Mouse (Mus musculus): Measurements from ENCODE around the gene Cap2. TPM values are rescaled to one million over a fixed set of nuclear protein-coding genes. Genes with fewer than 3 reads are reported as not detected.

The Cap2 gene
- polyA plus RNA-seq, 1 experiment from 2014 or later = 15.2 TPM

GRCm38 (mm10) chr13:46565913-46566312 is 64.3 kb downstream of the Cap2 start:
- Histone ChIP-seq H3K9ac (ENCODE audit: low read length) (no peak overlapping the region), H3K27me3 (replicated peaks; ENCODE audit: control insufficient read depth, insufficient read depth, low read length) (no peaks in the 10 kb centered on the region), H3K36me3 (ENCODE audit: control insufficient read depth, insufficient read depth, low read length) (no peaks in the 10 kb centered on the region), H3K4me2 (ENCODE audit: low read length) (no peak overlapping the region), H3K9me3 (replicated peaks; ENCODE audit: control insufficient read depth, low read length) (no peaks in the 10 kb centered on the region), H3K4me1 (ENCODE audit: control insufficient read depth, insufficient read depth, low read length) (peaks cover 4% of the 10 kb centered on the region; the same call in 1 of the 2 replicates), H3K4me3 (ENCODE audit: low read depth, low read length) (no peak overlapping the region), H3K27ac (ENCODE audit: low read depth, low read length) (no peak overlapping the region)
- WGBS = 80% methylated on average over 5 of the region's 5 CpGs
- DNase-seq (ENCODE audit: low spot score) = no peak
- no peak for ATAC-seq

GRCm38 (mm10) chr13:46569469-46569868 is 67.8 kb downstream of the Cap2 start:
- Histone ChIP-seq H3K4me2 (ENCODE audit: low read length) (no peak overlapping the region), H3K9me3 (replicated peaks; ENCODE audit: control insufficient read depth, low read length) (no peaks in the 10 kb centered on the region), H3K36me3 (ENCODE audit: control insufficient read depth, insufficient read depth, low read length) (no peaks in the 10 kb centered on the region), H3K4me3 (ENCODE audit: low read depth, low read length) (no peak overlapping the region), H3K9ac (ENCODE audit: low read length) (no peak overlapping the region), H3K27me3 (replicated peaks; ENCODE audit: control insufficient read depth, insufficient read depth, low read length) (no peaks in the 10 kb centered on the region), H3K4me1 (ENCODE audit: control insufficient read depth, insufficient read depth, low read length) (peaks cover 18% of the 10 kb centered on the region), H3K27ac (ENCODE audit: low read depth, low read length) (no peak overlapping the region)
- DNase-seq (ENCODE audit: low spot score) = no peak
- WGBS = 93% methylated on average over 8 of the region's 8 CpGs
- no peak for ATAC-seq

- Histone ChIP-seq H3K4me2 (ENCODE audit: low read length) (peak overlapping the region; percentile 37), H3K36me3 (ENCODE audit: control insufficient read depth, insufficient read depth, low read length) (no peaks in the 10 kb centered on the region), H3K9me3 (replicated peaks; ENCODE audit: control insufficient read depth, low read length) (no peaks in the 10 kb centered on the region), H3K27me3 (replicated peaks; ENCODE audit: control insufficient read depth, insufficient read depth, low read length) (no peaks in the 10 kb centered on the region), H3K27ac (ENCODE audit: low read depth, low read length) (peak overlapping the region; percentile 78), H3K9ac (ENCODE audit: low read length) (peak overlapping the region; percentile 46), H3K4me1 (ENCODE audit: control insufficient read depth, insufficient read depth, low read length) (peaks cover 20% of the 10 kb centered on the region), H3K4me3 (ENCODE audit: low read depth, low read length) (peak overlapping the region; percentile 3; the same call in 1 of the 2 replicates)
- 5% methylated on average over 12 of the region's 12 CpGs for WGBS
- DNase-seq (ENCODE audit: low spot score) (peak; percentile 88), ATAC-seq (peak; percentile 89)
These were observed 69.5 kb downstream of the Cap2 start for GRCm38 (mm10) chr13:46571141-46571592.

- H3K4me1 ChIP-seq (ENCODE audit: control insufficient read depth, insufficient read depth, low read length) = peaks cover 20% of the 10 kb centered on the region
- no peak overlapping the region for H3K4me3 ChIP-seq (ENCODE audit: low read depth, low read length)
- H3K9me3 ChIP-seq (replicated peaks; ENCODE audit: control insufficient read depth, low read length) = no peaks in the 10 kb centered on the region
- WGBS = 61% methylated on average over 11 of the region's 11 CpGs
- H3K27ac ChIP-seq (ENCODE audit: low read depth, low read length) = peak overlapping the region; percentile 55; the same call in 1 of the 2 replicates
- H3K4me2 ChIP-seq (ENCODE audit: low read length) = no peak overlapping the region
- ATAC-seq = 0 out of 2 replicates have a peak, but pooled peaks have one; percentile 9
- H3K9ac ChIP-seq (ENCODE audit: low read length) = no peak overlapping the region
- no peaks in the 10 kb centered on the region for H3K36me3 ChIP-seq (ENCODE audit: control insufficient read depth, insufficient read depth, low read length)
- no peak for DNase-seq (ENCODE audit: low spot score)
- no peaks in the 10 kb centered on the region for H3K27me3 ChIP-seq (replicated peaks; ENCODE audit: control insufficient read depth, insufficient read depth, low read length)
These were observed 70.5 kb downstream of the Cap2 start for GRCm38 (mm10) chr13:46571961-46572647.

GRCm38 (mm10) chr13:46572648-46573163 is 71.1 kb downstream of the Cap2 start:
- Histone ChIP-seq H3K4me2 (ENCODE audit: low read length) (no peak overlapping the region), H3K27ac (ENCODE audit: low read depth, low read length) (peak overlapping the region; percentile 17; the same call in 1 of the 2 replicates), H3K27me3 (replicated peaks; ENCODE audit: control insufficient read depth, insufficient read depth, low read length) (no peaks in the 10 kb centered on the region), H3K9ac (ENCODE audit: low read length) (no peak overlapping the region), H3K4me3 (ENCODE audit: low read depth, low read length) (no peak overlapping the region), H3K9me3 (replicated peaks; ENCODE audit: control insufficient read depth, low read length) (no peaks in the 10 kb centered on the region), H3K4me1 (ENCODE audit: control insufficient read depth, insufficient read depth, low read length) (peaks cover 20% of the 10 kb centered on the region), H3K36me3 (ENCODE audit: control insufficient read depth, insufficient read depth, low read length) (no peaks in the 10 kb centered on the region)
- 58% methylated on average over 9 of the region's 9 CpGs for WGBS
- ATAC-seq = no peak
- no peak for DNase-seq (ENCODE audit: low spot score)

- DNase-seq (ENCODE audit: low spot score) = no peak
- ATAC-seq = no peak
- Histone ChIP-seq H3K4me1 (ENCODE audit: control insufficient read depth, insufficient read depth, low read length) (peaks cover 20% of the 10 kb centered on the region), H3K27me3 (replicated peaks; ENCODE audit: control insufficient read depth, insufficient read depth, low read length) (no peaks in the 10 kb centered on the region), H3K4me2 (ENCODE audit: low read length) (no peak overlapping the region), H3K27ac (ENCODE audit: low read depth, low read length) (peak overlapping the region; percentile 29; the same call in 1 of the 2 replicates), H3K36me3 (ENCODE audit: control insufficient read depth, insufficient read depth, low read length) (no peaks in the 10 kb centered on the region), H3K9me3 (replicated peaks; ENCODE audit: control insufficient read depth, low read length) (no peaks in the 10 kb centered on the region), H3K4me3 (ENCODE audit: low read depth, low read length) (no peak overlapping the region), H3K9ac (ENCODE audit: low read length) (no peak overlapping the region)
- WGBS = 68% methylated on average over 5 of the region's 5 CpGs
These were observed 72.6 kb downstream of the Cap2 start for GRCm38 (mm10) chr13:46574201-46574600.

GRCm38 (mm10) chr13:46574707-46575106 is 73.1 kb downstream of the Cap2 start:
- H3K4me1 ChIP-seq (ENCODE audit: control insufficient read depth, insufficient read depth, low read length) = peaks cover 20% of the 10 kb centered on the region
- WGBS = 66% methylated on average over 4 of the region's 4 CpGs
- H3K36me3 ChIP-seq (ENCODE audit: control insufficient read depth, insufficient read depth, low read length) = no peaks in the 10 kb centered on the region
- no peaks in the 10 kb centered on the region for H3K9me3 ChIP-seq (replicated peaks; ENCODE audit: control insufficient read depth, low read length)
- no peaks in the 10 kb centered on the region for H3K27me3 ChIP-seq (replicated peaks; ENCODE audit: control insufficient read depth, insufficient read depth, low read length)
- no peak overlapping the region for H3K9ac ChIP-seq (ENCODE audit: low read length)
- ATAC-seq (peak; percentile 55; the same call in 1 of the 2 replicates), DNase-seq (ENCODE audit: low spot score) (peak; percentile 80)
- no peak overlapping the region for H3K4me3 ChIP-seq (ENCODE audit: low read depth, low read length)
- H3K27ac ChIP-seq (ENCODE audit: low read depth, low read length) = peak overlapping the region; percentile 29; the same call in 1 of the 2 replicates
- H3K4me2 ChIP-seq (ENCODE audit: low read length) = no peak overlapping the region

- WGBS = 51% methylated on average over 7 of the region's 7 CpGs
- DNase-seq (ENCODE audit: low spot score) = peak; percentile 40
These were observed 83.2 kb downstream of the Cap2 start for GRCm38 (mm10) chr13:46584860-46585259.

More at GRCm38 (mm10) chr13:46584860-46585259, 83.2 kb downstream of the Cap2 start:
- Histone ChIP-seq H3K9me3 (replicated peaks; ENCODE audit: control insufficient read depth, low read length) (no peaks in the 10 kb centered on the region), H3K36me3 (ENCODE audit: control insufficient read depth, insufficient read depth, low read length) (no peaks in the 10 kb centered on the region), H3K4me1 (ENCODE audit: control insufficient read depth, insufficient read depth, low read length) (no peaks in the 10 kb centered on the region; the same call in 1 of the 2 replicates), H3K27ac (ENCODE audit: low read depth, low read length) (no peak overlapping the region), H3K9ac (ENCODE audit: low read length) (no peak overlapping the region), H3K27me3 (replicated peaks; ENCODE audit: control insufficient read depth, insufficient read depth, low read length) (no peaks in the 10 kb centered on the region), H3K4me2 (ENCODE audit: low read length) (no peak overlapping the region), H3K4me3 (ENCODE audit: low read depth, low read length) (no peak overlapping the region)
- no peak for ATAC-seq
